Mouse (Mus musculus) mature B cell (primary cell): ENCODE measurements at regions not wholly inside any gene's neighbourhood (a gene's known extent, or its start where the extent isn't known, plus 50 kb on each side); places are given as distances from the start of the nearest gene placed in this dataset.

Experiments
- in situ Hi-C: fragments of 300-500 bp; cut with MboI; formaldehyde crosslinking; loops from 2 replicates; pipeline ENCODE4 v1.14.3; 2019

DNA sequence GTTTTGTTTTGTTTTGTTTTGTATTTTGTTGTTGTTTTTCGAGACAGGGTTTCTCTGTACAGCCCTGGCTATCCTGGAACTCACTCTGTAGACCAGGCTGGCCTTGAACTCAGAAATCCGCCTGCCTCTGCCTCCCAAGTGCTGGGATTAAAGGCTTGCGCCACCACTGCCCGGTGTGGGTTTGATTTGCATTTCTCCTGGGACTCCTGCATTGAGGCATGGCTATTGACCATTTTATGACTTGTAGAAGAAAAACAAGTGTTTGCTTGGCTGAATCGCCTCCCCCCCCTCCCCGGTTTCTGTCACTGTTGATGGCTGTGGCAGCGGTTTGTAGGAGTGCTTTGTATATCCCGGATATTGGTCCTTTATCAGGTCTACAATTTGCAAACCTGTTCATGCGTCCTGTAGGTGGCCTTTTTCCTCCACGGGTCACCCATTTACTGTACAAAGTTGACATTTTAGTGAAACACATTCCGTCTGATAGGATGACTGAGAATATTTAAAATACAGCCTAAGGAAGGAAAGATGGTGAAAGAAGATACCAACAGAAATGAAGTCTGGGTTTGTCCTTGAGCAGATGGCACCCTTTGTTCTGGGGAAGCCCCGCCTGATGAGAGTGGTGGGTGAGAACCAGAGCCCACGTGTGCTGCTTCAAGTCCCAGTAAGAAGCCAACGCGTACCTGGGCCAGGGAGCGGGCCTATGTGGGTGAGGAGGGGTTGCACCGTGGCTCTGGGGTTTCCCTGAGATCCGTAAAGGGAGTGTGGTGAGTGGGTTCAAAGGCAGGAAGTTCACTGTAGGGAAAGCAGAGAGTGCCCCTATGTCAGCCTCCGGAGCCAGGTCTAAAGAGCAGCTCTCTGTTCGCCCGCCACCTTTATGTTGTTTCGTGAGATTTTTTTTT is 52.6 kb upstream of the Smndc1 start:
- in situ Hi-C loops, result no loop called here

DNA sequence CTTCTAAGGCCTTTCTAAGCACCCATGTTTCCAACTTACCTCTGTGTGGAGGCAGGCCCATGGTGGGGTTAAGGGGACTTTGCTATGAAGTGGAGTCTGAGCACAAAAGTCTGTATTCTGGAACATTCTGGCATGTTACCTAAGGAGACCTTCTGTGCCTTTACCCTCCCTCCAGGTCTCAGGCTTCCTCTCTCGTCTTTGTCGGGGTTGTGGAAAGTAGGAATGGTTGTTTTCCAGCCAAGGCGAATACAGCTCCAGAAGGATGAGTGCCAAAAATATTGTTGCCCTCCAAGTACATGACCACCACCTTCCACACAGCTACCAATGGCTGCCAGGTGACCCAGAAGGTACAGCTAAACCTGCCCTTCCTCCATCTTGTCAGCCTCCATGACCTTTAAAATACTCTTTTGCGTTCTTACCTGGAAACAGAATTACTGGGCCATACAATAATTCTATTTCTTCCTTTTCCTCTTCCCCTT is 51.8 kb upstream of the Smndc1 start:
- in situ Hi-C loops, result no loop called here

DNA sequence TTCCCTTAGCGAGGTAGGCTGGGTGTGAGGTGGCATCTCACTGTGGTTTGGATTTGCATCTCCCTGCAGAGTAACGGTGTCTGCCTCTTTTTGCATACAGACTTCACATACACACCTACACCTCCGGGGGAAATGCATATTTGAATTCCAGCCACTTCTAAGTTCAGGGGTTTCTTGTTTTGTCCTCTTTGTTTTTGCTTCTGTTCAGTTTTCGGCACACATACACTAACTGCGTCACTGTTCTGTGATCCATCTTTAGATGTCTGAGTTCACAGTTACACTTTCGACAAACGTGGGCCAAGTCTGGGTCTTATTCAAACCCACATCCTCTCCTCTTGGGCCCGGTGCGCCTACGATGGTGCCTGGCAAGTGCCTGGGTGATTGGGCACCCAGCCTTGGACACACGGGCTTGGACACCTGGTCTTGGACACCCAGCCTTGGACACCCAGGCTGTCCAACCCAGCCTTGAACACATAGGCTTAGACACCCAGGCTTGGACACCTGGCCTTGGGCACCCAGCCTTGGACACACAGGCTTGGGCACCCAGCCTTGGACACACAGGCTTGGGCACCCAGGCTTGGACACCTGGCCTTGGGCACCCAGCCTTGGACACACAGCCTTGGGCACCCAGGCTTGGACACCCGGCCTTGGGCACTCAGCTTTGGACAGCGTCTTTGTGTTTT is 51.2 kb upstream of the Smndc1 start:
- in situ Hi-C loops, result no loop called here

DNA sequence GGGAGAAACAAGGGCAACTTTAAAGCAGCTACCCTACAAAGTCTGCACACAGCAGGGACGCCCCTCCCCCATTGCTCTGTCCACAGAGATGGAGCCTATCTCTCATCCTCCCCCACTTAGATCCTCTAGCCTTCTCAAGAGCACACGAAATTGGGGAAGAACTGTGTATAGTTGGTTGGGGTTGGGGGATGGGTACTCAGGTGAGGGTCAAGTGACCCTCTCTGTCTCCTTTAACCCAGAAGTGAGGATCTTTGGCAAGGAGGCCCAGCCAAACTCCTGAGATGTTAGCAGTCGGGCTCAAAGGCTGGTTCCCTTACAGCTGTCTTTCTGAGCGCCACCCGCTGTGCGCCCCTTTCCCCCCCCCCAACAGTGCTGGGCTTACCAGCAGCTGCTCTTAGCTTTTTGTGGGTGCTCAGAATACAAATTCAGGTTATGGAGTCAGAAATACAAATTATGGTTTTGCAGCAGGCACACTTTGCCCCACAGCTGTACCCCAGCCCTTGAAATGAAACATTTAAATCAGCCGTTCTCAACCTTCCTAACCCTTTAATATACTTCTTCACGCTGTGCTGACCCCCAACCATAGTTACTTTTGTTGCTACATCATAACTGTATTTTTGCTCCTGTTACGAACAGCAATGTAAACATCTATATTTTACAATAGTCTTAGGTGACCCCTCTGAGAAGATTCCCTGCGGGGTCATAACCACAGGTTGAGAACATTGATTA is 50.1 kb upstream of the Smndc1 start:
- in situ Hi-C loops, result no loop called here
